Mouse (Mus musculus): ENCODE results near the gene Zfp592.

- TF ChIP-seq CTCF (IDR thresholded peaks at IDR 0.05; ENCODE audit: extremely low read depth, insufficient read length, insufficient replicate concordance, low read depth, low read length), result no peak
- no peak for TF ChIP-seq POLR2A (IDR thresholded peaks at IDR 0.05; ENCODE audit: low read depth, low read length)
Measured at GRCm38 (mm10) chr7:81059388-81059787, 65.9 kb downstream of the Zfp592 start.

Measured in small intestine, adult 2 months (tissue).